Mouse (Mus musculus): Measurements from ENCODE around the gene Bach2. TPM values are rescaled to one million over a fixed set of nuclear protein-coding genes. Genes with fewer than 3 reads are reported as not detected.

Bach2 gene
- polyA plus RNA-seq, 1 experiment from 2014 or later = 27.7 TPM

GRCm38 (mm10) chr4:32538488-32538887, 299.9 kb downstream of the Bach2 start:
- 79% methylated on average over 4 of the region's 4 CpGs for WGBS
- H3K4me1 ChIP-seq = peaks cover 29% of the 10 kb centered on the region
- no peak overlapping the region for H3K4me2 ChIP-seq
- no peak overlapping the region for H3K9ac ChIP-seq
- H3K4me3 ChIP-seq (replicated peaks) = no peak overlapping the region
- peak overlapping the region; percentile 36; the same call in 1 of the 2 replicates for H3K27ac ChIP-seq
- ATAC-seq (ENCODE audit: low FRiP score) = peak; percentile 51; the same call in 1 of the 2 replicates
- H3K9me3 ChIP-seq = no peaks in the 10 kb centered on the region
- no peaks in the 10 kb centered on the region for H3K36me3 ChIP-seq (replicated peaks)
- H3K27me3 ChIP-seq = no peaks in the 10 kb centered on the region

- Histone ChIP-seq H3K36me3 (replicated peaks) (no peaks in the 10 kb centered on the region), H3K9ac (no peak overlapping the region), H3K4me2 (no peak overlapping the region), H3K27ac (no peak overlapping the region), H3K27me3 (no peaks in the 10 kb centered on the region), H3K9me3 (no peaks in the 10 kb centered on the region), H3K4me1 (peaks cover 28% of the 10 kb centered on the region), H3K4me3 (replicated peaks) (no peak overlapping the region)
- ATAC-seq (ENCODE audit: low FRiP score) = no peak
- WGBS = 87% methylated on average over 11 of the region's 11 CpGs
These were observed 300.4 kb downstream of the Bach2 start for GRCm38 (mm10) chr4:32538987-32539386.

- H3K36me3 ChIP-seq (replicated peaks) = no peaks in the 10 kb centered on the region
- no peak overlapping the region for H3K4me2 ChIP-seq
- no peak for ATAC-seq (ENCODE audit: low FRiP score)
- no peaks in the 10 kb centered on the region for H3K4me1 ChIP-seq
- no peaks in the 10 kb centered on the region for H3K27me3 ChIP-seq
- no peak overlapping the region for H3K9ac ChIP-seq
- H3K27ac ChIP-seq = no peak overlapping the region
- 91% methylated on average over 14 of the region's 14 CpGs for WGBS
- no peak overlapping the region for H3K4me3 ChIP-seq (replicated peaks)
- H3K9me3 ChIP-seq = peaks cover 3% of the 10 kb centered on the region; the same call in 1 of the 2 replicates
These were observed 306.4 kb downstream of the Bach2 start for GRCm38 (mm10) chr4:32544821-32545545.

- H3K27me3 ChIP-seq = no peaks in the 10 kb centered on the region
- no peak for ATAC-seq (ENCODE audit: low FRiP score)
- no peak overlapping the region for H3K27ac ChIP-seq
- WGBS = 90% methylated on average over 4 of the region's 4 CpGs
- H3K9me3 ChIP-seq = peaks cover 3% of the 10 kb centered on the region; the same call in 1 of the 2 replicates
- no peaks in the 10 kb centered on the region for H3K36me3 ChIP-seq (replicated peaks)
- no peak overlapping the region for H3K4me2 ChIP-seq
- H3K4me3 ChIP-seq (replicated peaks) = no peak overlapping the region
- H3K9ac ChIP-seq = no peak overlapping the region
- no peaks in the 10 kb centered on the region for H3K4me1 ChIP-seq
These were observed 306.9 kb downstream of the Bach2 start for GRCm38 (mm10) chr4:32545548-32545947.

GRCm38 (mm10) chr4:32549150-32549549, 310.5 kb downstream of the Bach2 start:
- H3K4me3 ChIP-seq (replicated peaks) = no peak overlapping the region
- WGBS = 94% methylated on average over 1 of the region's 1 CpGs
- no peaks in the 10 kb centered on the region for H3K27me3 ChIP-seq
- H3K9ac ChIP-seq = no peak overlapping the region
- H3K36me3 ChIP-seq (replicated peaks) = no peaks in the 10 kb centered on the region
- no peaks in the 10 kb centered on the region for H3K4me1 ChIP-seq
- no peak for ATAC-seq (ENCODE audit: low FRiP score)
- no peak overlapping the region for H3K4me2 ChIP-seq
- H3K27ac ChIP-seq = no peak overlapping the region
- peaks cover 3% of the 10 kb centered on the region; the same call in 1 of the 2 replicates for H3K9me3 ChIP-seq

DNA sequence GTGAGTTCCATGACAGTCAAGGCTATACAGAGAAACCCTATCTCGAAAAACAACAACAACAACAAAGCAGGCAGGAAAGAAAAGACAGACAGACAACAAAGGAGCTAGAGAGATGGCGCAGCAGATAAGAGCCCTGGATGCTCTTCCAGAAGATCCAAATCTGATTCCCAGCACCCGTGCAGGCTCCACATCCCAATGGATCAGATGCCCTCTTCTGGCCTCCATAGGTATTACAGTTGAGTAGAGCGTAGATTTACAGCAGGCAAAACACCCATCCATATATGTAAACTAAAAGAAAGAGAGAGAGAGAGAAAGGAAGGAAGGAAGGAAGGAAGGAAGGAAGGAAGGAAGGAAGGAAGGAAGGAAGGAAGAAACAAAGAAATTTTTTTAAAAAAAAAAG, 312.7 kb downstream of the Bach2 start:
- Histone ChIP-seq H3K4me2 (no peak overlapping the region), H3K36me3 (replicated peaks) (no peaks in the 10 kb centered on the region), H3K9ac (no peak overlapping the region), H3K4me3 (replicated peaks) (no peak overlapping the region), H3K9me3 (peaks cover 3% of the 10 kb centered on the region; the same call in 1 of the 2 replicates), H3K27me3 (no peaks in the 10 kb centered on the region), H3K4me1 (no peaks in the 10 kb centered on the region), H3K27ac (no peak overlapping the region)
- WGBS = 33% methylated on average over 4 of the region's 4 CpGs
- ATAC-seq (ENCODE audit: low FRiP score) = no peak

- Histone ChIP-seq H3K9me3 (no peaks in the 10 kb centered on the region), H3K4me3 (replicated peaks) (no peak overlapping the region), H3K4me1 (peaks cover 5% of the 10 kb centered on the region), H3K9ac (no peak overlapping the region), H3K27ac (no peak overlapping the region), H3K27me3 (no peaks in the 10 kb centered on the region), H3K36me3 (replicated peaks) (no peaks in the 10 kb centered on the region; the same call in 1 of the 2 replicates), H3K4me2 (no peak overlapping the region)
- 92% methylated on average over 7 of the region's 7 CpGs for WGBS
- no peak for ATAC-seq (ENCODE audit: low FRiP score)
These were observed 316.9 kb downstream of the Bach2 start for GRCm38 (mm10) chr4:32555506-32555905.

DNA sequence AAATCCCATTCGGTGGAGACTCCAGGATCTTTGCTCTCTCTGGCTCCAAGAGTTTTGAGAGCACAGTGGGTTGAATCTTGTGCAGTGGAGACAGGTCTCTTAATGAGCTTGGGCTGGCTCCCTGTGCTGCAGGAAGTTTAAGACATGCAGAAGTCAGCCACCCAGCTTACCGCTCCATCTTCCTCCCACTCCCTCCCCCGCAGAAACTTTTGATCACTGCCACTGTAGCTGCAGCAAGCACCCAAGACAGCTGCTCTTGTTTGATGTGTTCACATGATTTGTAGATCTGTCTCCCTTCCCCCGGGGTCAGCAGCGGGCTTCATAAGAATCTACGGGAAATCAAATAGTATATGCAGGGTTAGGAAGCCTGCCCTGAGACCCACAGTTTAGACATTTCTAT, 321.6 kb downstream of the Bach2 start:
- ATAC-seq (ENCODE audit: low FRiP score) = no peak

GRCm38 (mm10) chr4:32560724-32561554, 322.3 kb downstream of the Bach2 start:
- Histone ChIP-seq H3K27ac (peak overlapping the region; percentile 51), H3K4me2 (no peak overlapping the region), H3K36me3 (replicated peaks) (peaks cover 31% of the 10 kb centered on the region), H3K4me3 (replicated peaks) (no peak overlapping the region), H3K4me1 (peaks cover 22% of the 10 kb centered on the region), H3K27me3 (no peaks in the 10 kb centered on the region), H3K9ac (no peak overlapping the region), H3K9me3 (no peaks in the 10 kb centered on the region)
- peak; percentile 59; the same call in 1 of the 2 replicates for ATAC-seq (ENCODE audit: low FRiP score)
- 52% methylated on average over 8 of the region's 8 CpGs for WGBS

More for the DNA sequence above, 321.6 kb downstream of the Bach2 start:
- Histone ChIP-seq H3K4me2 (no peak overlapping the region), H3K4me3 (replicated peaks) (no peak overlapping the region), H3K27me3 (no peaks in the 10 kb centered on the region), H3K36me3 (replicated peaks) (peaks cover 30% of the 10 kb centered on the region), H3K27ac (peak overlapping the region; percentile 39), H3K9me3 (no peaks in the 10 kb centered on the region), H3K9ac (no peak overlapping the region), H3K4me1 (peaks cover 22% of the 10 kb centered on the region)
- 66% methylated on average over 6 of the region's 6 CpGs for WGBS

DNA sequence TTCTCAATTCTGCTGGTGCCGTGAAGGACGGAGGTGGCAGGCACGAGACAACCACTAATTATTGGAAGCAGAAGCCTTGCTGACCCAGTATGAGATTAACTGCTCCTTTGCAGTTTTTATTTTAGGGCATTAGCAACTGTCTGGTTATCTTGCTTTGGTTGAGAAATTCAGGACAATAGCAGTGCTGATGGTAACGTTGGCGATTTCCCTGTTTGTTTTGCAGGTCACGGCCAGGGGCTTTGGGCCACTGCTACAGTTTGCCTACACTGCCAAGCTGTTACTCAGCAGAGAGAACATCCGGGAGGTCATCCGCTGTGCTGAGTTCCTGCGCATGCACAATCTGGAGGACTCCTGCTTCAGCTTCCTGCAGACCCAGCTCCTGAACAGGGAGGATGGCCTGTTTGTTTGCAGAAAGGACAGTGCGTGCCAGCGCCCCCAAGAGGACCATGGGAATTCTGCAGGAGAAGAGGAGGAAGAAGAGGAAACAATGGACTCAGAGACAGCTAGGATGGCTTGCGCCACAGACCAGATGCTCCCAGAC, 323.0 kb downstream of the Bach2 start:
- Histone ChIP-seq H3K27me3 (no peaks in the 10 kb centered on the region), H3K4me1 (peaks cover 22% of the 10 kb centered on the region), H3K9ac (no peak overlapping the region), H3K4me3 (replicated peaks) (no peak overlapping the region), H3K27ac (peak overlapping the region; percentile 51), H3K4me2 (no peak overlapping the region), H3K9me3 (no peaks in the 10 kb centered on the region), H3K36me3 (replicated peaks) (peaks cover 31% of the 10 kb centered on the region)
- 53% methylated on average over 12 of the region's 12 CpGs for WGBS
- peak; percentile 70; the same call in 1 of the 2 replicates for ATAC-seq (ENCODE audit: low FRiP score)

DNA sequence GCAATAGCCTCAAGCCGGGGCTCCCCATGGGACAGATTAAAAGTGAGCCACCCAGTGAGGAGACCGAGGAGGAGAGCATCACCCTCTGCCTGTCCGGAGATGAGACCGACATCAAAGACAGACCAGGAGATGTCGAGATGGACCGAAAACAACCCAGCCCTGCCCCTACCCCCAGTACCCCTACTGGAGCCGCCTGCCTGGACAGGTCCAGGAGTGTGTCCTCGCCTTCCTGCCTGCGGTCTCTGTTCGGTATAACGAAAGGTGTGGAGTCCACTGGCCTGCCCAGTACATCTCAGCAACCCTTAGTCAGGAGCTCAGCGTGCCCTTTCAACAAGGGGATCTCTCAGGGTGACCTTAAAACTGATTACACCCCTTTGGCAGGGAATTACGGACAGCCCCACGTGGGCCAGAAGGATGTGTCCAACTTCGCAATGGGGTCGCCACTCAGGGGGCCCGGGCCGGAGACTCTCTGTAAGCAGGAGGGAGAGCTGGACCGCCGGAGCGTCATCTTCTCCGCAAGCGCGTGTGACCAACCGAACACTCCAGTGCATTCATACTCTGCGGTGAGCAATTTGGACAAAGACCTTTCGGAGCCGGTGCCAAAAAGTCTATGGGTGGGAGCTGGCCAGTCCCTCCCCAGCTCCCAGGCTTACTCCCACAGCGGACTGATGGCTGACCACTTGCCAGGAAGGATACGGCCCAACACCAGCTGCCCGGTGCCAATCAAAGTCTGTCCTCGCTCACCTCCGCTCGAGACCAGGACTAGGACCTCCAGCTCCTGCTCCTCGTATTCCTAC, 323.9 kb downstream of the Bach2 start:
- H3K36me3 ChIP-seq (replicated peaks) = peaks cover 31% of the 10 kb centered on the region

GRCm38 (mm10) chr4:32564416-32564815, 325.8 kb downstream of the Bach2 start:
- peaks cover 27% of the 10 kb centered on the region for H3K4me1 ChIP-seq
- ATAC-seq (ENCODE audit: low FRiP score) = no peak
- no peaks in the 10 kb centered on the region for H3K9me3 ChIP-seq
- H3K36me3 ChIP-seq (replicated peaks) = peaks cover 31% of the 10 kb centered on the region
- no peak overlapping the region for H3K4me2 ChIP-seq
- no peak overlapping the region for H3K9ac ChIP-seq
- H3K4me3 ChIP-seq (replicated peaks) = no peak overlapping the region
- H3K27ac ChIP-seq = no peak overlapping the region
- WGBS = 94% methylated on average over 7 of the region's 7 CpGs
- no peaks in the 10 kb centered on the region for H3K27me3 ChIP-seq

More for the DNA sequence above, 323.9 kb downstream of the Bach2 start:
- H3K27ac ChIP-seq = no peak overlapping the region
- H3K9me3 ChIP-seq = no peaks in the 10 kb centered on the region
- H3K9ac ChIP-seq = no peak overlapping the region
- no peak overlapping the region for H3K4me2 ChIP-seq
- 97% methylated on average over 35 of the region's 35 CpGs for WGBS
- no peak overlapping the region for H3K4me3 ChIP-seq (replicated peaks)
- no peaks in the 10 kb centered on the region for H3K27me3 ChIP-seq
- peaks cover 22% of the 10 kb centered on the region for H3K4me1 ChIP-seq
- ATAC-seq (ENCODE audit: low FRiP score) = no peak

Measured in forebrain, embryonic 12.5 days (tissue).